Mouse (Mus musculus) T-helper 17 cell (primary cell): Measurements from ENCODE around the gene Ncor2.

Experiments
- in situ Hi-C, 2 experiments: fragments of 300-600 bp; cut with MboI, MseI; formaldehyde crosslinking; loops; 1 replicate in 1 of 2; 2 replicates in 1 of 2; pipeline ENCODE4 v1.15.1; 2025; ENCODE audit warnings: high pct_unique_total_duplicates in 2 of 2

The Ncor2 gene

DNA sequence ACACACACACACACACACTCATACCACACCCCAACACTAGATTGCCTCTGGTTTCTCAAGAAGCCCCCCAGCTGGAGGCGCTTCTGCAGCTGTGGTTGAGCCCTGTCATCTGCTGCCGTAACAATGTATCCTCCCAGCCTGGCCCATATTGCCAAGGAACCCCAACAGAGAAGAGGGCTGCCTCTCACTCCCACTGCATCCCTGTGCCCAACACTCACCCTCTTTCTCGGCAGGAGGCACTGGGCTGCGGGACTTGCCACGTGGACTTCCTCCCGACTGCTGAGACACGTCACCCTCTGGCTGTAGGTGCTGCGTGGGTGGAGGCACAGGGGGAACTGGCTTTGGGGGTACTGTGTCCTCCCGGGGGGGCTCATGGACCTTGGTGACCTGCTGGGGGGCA lies 137.4 kb downstream of the Ncor2 start:
- in situ Hi-C loops = no loop called here

DNA sequence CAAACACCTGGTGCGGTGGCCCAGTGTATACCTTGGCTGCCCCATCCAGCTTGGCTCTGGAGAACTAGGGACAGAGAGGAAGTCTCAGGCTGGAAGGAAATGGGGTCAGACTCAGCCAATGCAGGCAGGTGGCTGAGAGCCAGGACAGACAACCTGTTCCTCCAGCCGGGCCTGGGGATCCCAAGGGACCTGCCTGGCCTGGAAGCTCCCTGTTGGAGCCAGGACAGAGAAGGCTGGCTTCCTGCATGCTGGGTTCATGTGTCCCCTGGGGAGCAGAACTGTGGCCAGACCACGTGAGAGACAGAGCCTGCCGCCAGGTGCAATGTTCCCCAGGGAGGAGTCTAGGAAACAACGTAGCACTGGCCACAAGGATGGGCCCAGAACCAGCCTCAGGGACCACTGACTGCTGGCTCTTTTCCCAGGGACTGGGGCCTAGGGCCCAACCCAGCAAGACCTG lies 138.9 kb downstream of the Ncor2 start:
- in situ Hi-C loops = no loop called here

DNA sequence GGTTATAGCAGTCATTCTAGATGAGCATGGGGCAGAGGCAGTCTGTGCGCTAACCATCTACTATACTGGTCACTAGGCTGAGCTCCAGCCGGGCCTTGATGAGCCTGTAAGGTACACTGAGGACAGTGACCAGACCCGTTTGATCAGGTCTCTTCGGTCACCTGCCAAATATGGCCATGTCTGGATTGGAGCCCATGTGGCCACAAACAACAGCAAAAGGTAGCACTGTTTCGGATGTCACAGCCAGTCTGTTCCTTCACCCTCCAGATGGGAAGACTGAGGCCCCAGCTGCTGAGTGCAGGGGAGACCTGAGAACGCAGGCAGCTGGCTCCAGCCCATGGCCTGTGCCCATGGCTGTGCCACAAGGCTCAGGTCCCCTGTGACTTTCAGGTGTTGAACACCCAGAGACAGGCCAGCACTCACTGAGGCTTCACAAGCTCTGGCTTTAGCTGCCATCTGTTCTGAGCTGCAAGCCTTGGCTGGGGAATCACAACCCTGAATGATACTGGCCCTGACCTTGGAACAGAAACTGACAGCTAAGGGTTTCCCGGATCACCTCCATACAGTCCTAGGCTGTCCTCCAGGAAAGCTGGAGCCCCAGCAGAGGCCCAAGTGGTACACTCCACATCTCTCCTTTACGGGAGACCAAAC lies 139.5 kb downstream of the Ncor2 start:
- in situ Hi-C loops = no loop called here

DNA sequence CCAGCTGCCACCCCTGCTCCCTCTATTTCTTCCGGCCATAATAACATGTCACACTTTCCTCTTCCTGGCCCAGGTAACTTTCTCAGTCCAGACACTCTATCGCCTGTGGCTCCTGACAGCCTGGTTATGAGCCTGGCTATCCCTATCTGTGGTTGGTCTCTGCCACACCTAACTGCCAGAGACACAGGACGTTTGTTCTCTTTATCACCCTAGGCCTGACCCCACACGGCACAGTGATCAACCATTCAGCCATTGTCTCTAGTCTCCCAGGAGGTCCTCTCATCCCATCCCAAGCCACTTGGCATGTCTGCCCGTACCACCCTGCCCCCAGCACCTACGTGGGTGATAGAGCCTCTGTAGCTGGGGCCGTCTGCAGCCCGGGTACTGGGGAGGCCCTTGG lies 142.5 kb downstream of the Ncor2 start:
- in situ Hi-C loops = no loop called here

DNA sequence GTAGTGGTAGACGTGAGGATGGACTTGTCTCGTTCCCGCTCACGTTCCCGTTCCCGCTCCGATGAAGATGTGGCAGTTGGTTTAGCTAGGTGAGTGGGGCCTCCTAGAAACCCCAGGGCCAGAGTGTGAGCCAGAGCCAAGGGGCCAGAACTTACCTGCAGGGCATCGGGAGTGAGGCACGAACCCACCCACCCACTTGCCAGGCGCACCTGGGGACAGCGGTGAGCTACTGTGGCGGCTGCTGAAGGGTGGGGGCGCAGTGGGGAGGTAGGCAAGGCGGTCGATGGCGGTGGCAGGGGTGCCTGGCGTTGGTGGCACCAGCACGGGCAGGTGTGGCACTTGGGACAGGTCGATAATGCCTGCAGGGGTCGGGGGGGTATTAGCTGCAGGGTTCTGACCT lies 150.1 kb downstream of the Ncor2 start:
- in situ Hi-C loops = no loop called here

DNA sequence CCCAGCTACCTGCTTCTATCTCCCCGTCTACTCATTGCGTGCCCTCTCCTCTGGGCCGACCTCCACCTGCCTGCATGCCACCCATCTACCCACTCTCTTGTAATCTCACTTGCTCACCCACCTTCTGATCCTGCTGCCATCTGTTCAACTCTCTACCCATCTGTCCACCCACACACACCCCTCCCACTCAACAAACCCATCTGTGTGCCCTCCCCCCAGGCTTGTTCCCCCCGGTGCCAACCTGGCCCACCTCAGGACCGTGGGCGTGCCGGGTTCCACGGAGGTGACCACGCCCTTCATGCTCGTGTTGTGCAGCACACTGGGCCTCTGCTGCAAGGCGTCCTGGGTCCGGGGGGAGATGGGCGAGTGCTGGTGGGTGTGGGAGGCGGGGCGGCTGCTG lies 150.6 kb downstream of the Ncor2 start:
- in situ Hi-C loops = no loop called here

DNA sequence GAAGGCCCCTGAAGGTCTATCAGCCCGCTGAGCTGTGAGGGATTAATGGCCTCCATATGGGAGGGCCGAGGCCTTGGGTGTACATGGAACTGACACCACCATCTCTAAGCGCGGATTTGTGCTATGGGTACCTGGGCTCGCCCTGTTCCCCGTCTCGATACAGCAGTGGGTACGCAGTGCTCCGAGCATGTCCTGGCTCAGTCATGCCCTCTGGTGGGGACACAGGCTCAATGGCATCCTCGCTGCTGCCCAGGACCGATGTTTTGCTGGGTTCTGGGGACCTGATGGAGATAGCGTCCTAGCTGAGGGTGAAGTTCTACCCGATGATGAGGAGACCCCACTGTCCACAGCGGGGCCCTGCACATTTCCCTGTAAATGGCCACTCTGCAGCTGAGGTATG lies 155.0 kb downstream of the Ncor2 start:
- in situ Hi-C loops = no loop called here

DNA sequence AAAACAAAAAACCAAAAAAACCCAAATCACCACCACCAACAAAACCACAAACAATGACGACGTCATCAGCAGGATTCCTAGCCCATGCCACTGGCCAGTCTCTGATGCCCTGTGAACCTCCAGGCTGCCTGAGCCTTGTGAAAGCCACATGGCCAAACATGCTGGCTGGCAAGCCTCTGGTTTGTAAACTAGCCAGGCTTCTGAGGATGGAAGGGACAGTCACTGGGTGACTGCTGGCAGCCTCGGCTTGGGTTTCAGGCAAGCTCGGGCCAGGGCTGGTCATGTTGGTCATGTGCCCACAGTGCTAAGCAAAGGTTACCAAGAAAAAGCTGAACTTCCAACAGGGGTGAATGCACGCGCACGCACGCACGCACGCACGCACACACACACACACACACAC lies 157.7 kb downstream of the Ncor2 start:
- in situ Hi-C loops = no loop called here

DNA sequence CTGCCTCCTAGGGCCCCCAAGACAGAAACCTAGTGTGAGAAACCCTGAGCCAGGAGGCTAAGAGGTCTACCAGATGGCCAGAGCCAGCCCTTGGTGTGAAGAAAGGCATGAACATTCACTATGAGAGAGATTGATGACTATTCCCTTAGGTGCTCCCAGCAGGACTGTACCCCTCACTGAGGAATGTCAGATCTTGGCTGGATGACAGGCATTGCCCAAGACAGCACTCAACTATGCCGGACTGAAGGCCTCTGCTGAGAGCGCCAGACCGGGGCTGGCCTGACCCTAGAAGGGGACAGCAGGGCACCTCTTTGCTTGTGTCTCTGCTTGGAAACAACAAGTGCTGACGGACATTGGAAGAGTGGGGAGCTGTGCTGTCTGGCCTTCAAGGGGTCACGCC lies 159.9 kb downstream of the Ncor2 start:
- in situ Hi-C loops = no loop called here

DNA sequence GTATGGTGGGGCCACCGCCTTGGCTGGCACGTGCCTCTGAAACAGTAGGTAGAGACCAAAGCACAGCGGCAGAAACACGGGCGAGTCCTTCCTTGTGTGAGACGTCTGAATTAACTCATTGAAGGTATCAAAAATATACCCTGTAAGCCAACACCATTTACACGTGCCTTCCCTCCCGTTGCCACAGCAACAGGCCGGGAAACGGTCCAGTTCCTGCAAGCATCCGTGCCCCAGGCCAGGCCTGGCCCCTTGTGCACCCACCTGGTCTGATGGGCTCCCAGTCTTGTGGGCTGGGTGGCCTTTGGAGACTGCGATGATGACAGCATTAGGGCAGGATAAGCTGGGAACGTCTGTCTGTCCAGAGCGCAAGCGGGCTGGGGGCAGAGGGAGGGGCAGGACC lies 161.7 kb downstream of the Ncor2 start:
- in situ Hi-C loops = no loop called here

DNA sequence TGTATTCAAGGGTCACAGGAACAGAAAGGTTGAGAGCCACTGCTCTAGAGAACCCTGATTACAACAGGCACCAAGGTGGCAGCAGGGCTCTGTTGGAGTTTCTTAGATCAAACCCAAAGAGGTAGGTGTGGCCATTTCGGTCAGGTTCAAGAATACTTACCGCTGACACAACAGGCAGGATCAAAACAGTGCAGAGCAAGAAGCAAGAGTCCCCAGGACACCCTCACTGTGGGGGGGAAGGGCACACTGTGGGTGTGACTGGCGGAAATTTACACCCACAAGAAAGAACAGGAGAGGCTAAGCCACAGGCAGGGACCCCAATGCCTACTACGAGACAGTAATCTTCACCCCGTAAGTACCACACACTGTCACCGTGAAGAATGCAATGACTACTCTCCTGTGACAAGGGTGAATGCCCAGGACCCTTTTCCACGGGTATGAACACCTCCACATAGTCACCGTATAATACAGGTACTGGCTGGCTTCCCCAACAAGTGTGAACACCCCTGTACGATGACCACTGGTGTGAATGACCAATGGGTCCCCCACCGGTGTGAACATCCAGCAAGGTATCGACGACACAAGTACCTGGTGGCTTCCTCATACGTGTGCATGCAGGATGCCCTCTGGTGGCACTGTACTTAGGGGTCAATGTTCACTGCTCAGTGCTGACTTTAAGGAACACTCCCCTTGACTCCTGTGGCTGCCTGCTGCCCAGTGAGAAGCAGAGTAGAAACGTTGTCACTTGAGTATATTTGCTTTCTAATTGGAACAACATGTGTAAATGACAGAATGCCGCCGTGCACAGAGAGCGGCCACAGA lies 162.4 kb downstream of the Ncor2 start:
- in situ Hi-C loops = no loop called here

DNA sequence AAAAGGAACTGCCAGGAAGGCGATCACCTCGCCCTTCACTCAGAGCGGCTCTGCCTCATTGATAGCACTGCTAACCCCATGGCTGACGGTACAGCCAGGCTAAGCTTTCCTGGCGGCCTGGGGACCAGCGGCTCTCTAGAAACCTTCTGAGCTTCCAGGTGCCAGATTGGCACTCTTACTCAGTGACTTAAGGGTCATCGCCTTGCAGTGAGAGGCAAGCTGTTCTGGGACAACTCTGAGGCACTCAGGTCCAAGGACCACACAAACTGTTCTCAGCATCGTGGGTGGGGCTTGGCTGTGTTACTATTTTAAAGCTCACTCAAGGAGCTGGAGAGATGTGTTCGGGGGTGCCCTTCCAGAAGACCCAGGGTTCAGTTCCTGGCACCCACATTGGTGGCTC lies 163.4 kb downstream of the Ncor2 start:
- in situ Hi-C loops = no loop called here

DNA sequence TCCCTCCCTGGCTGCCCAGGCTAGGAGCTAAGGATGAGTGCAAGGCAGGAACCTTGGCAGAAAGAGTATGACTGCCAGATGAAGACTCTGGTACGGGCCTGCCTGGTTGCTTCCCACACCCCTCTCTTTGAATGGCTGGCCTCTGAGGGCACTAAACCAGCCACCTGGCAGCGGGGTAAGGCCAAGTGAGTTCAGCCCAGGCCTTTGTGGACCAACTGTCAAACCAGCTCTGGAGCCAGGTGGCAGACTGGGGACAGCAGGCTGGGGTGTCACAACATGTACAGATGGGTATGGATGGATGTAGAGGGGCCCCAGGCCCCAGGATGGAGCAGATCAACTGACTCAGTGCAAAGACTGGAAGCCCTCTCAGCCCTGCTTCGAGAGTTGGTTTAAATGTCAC lies 164.0 kb downstream of the Ncor2 start:
- in situ Hi-C loops = no loop called here

DNA sequence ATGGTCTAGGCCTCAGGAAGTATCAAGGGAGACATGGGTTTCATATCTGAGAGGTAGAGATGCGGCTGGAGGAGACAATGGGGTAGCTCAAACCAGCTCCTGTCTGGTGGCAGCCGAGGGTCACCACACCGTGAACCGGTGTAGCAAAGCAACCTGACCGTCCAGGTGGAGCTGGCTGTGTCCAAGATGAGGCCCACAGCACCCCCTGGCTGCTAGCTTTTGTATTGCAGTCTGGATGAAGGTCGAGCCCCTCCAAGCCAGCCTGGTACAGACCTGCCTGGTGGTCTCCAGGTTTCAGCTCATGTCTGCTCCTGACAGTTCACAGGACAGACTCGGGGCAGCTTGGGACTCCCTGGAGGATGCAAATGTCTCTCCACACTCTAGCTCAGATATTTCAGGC lies 164.5 kb downstream of the Ncor2 start:
- in situ Hi-C loops = loop anchor here (5.0 kb wide), 1 partner anchor 107 kb away; no protein-coding TSS in a partner anchor

DNA sequence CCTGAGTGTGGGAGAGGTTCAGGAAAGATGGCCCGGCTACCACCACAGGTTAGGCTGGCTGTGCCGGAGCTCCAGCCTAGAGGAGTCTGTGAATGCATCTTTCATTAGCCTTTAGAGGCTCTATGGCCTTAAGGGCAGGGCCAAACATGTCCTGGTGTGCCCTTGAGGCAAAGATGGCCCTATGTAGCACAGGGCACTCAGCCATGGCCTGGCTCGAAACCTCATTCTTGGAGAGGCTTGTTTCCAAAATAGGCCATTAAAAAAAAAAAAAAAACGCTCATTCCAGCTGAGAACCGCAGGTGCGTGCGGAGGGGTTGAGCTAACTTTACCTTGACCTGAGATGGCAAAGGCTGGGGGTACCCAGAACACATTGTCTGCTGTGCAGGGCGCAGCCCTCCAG lies 167.4 kb downstream of the Ncor2 start:
- in situ Hi-C loops = loop anchor here (5.0 kb wide), 1 partner anchor 104 kb away; no protein-coding TSS in a partner anchor

DNA sequence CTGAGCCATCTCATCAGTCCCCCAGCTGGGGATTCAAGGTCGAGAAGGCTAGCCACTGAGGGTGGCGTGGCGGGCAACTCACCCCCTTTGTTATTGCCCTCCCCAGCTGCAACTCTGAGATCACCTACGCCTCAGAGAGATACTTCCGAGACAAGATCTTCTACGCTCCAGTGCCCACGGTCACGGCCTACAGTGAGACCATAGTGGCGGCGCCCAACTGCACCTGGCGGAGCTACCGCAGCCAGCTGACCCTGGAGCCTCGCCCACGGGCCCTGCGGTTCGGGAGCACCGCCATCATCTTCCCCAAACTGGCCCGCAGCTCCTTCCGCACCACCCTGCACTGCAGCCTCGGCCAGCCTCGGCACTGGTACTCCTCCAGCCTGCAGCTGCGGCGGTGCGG lies 167.9 kb downstream of the Ncor2 start:
- in situ Hi-C loops = loop anchor here (5.0 kb wide), 1 partner anchor 104 kb away; no protein-coding TSS in a partner anchor

DNA sequence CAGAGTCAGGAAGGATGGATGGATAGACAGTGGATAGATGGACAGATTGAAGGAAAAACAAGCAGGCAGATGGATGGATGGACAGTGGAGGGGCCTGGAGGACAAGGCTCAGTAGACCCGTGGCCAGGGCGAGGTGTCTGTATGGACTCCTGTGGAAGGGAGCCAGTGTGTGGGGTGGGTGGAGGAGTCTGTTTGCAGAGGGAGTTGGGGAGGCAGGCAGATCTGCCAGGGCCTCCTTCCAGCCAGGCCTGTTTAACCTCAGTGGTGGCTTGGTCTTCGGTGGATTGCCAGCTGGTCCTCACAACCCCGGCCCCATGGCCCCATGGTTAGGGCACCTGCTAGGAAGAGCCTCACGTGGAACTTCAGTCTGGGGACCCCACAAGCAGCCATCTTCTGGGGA lies 172.1 kb downstream of the Ncor2 start:
- in situ Hi-C loops = no loop called here

DNA sequence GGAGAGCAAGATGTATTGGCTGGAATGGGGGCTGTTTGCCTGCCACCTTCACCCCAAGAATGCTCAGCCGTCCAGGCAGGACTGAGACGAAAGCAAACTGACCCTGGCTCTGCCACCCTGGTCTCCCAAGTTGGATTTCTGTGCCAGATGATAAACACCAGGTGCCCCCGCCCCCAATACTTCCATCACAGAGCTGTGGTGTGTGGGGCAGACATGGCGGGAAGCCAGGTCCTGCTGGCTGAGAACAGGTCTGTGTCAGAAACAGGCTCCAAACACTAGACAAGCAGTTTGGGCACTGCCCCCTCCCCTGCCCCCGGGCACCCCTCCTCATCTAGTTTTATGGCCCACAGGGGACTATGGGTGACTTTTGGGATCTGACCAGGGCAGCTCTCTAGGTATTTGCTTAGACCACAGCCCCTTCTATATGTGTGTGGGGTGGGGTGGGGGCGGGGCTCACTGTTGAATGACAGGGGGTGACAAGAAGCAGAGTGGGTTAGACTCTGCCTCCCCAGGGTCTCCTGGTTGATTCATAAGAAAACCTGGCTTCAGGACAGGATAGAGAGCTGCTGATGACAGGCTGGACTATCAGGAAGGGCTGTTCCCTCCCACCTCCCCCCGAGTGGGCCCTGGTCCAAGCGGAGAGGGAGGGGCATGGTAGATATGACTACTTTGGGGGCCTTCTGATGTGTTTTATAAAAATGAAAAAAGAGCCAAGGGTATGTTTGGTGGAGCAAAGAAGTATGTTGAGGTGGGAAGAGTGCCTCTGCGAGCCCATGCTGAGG lies 173.0 kb downstream of the Ncor2 start:
- in situ Hi-C loops = no loop called here

DNA sequence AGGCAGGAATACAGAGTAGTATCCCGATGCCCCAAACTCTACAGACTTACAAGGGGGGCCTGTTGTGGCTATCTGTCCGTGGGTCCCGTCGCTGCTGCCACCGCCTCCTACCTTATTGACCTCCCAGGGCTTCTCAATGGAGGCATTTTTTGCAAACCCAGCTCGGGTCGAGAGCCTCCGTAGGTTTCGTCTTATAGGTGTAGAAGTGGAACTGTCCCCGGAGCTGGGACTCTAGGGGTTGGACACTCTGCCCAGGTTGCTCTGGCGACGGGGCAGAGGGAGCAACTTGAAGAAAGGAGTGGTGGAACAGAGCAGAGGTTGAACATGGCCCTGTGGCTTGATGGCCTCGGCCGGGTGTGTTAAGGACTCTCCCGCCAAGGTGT lies 175.2 kb downstream of the Ncor2 start:
- in situ Hi-C loops = no loop called here

DNA sequence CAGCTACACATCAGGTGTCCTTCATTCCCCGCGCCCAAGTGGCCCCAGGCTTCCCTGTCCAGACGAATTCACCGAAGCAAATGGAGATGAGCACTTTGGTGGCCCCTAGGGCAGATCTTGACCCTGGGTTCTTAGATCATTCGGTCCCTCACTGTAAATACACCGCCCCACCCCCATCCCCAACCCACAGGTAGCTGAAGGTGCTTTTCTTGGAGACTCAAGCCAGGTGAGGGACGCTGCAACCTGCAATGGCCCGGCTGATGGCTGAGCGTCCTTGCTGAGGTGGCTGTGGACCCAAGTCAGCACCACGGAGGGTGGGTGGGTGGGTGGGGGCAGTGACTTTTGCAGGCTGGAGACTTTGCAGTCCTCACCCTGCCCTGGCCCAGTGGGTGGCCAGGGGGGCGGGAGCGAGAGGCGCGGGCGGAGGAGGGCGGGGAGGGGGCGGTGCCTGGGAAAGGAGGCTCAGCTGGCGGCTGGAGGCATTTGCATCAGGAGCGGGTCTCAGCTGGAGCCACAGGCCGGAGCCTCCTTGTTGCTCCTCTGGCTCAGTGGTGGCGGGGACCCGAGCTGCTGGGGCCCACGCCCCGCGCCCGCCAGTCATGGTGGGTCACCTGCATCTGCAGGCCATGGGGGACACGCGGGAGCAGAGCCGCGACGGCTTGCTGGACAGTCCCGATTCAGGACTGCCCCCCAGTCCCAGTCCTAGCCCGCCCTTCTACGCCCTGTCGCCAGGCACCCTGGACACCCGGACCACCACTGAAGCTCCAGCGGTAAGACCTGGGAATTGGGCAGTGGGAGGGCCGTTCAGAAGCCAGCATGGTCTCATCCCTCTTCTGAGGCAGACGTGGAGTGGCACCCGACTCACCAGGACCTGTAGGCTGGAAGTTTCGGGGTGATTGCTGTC lies 175.8 kb downstream of the Ncor2 start, which contains the start of gene Rflna:
Gene Rflna (plus strand): TSS at position 253 of the 904 bp plus-strand sequence.
- in situ Hi-C loops = no loop called here

DNA sequence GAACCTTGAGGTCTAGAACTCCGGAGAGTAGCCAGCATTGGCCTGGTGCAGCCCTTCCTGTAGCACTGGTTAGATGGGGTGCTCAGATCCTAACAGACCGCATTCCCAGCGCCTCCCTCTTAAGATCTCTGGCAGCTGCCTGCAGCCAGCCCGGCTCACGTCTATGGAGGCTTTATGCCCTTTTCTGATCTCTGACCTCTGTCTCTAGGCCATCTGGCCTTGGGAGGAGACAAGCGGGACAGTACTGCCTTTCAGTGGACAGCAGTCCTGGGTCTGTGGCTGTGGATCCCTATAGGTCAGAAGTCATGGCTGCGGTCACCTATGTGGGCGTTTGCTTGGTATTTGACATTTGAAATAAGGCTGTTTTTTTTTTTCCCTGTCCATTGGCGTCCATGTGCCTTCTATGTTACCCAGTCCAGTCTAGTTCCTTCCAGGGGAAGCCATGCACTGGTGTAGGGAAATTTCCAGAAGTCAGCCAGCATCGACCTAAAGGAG lies 178.2 kb downstream of the Ncor2 start:
- in situ Hi-C loops = no loop called here
